Mouse (Mus musculus) granulocyte monocyte progenitor cell, adult 5-6 weeks (primary cell): ENCODE data around the gene Stk40. TPM values are rescaled to one million over a fixed set of nuclear protein-coding genes. Genes with fewer than 3 reads are reported as not detected.

ENCODE experiments used
- ATAC-seq: replicated peaks from 2 replicates; pipeline ENCODE4 v1.8.0; 2016; ENCODE audit warnings: mild to moderate bottlenecking, moderate TSS enrichment, inconsistent platforms; ENCODE audit not compliant: poor library complexity, severe bottlenecking
- total RNA-seq, 2 experiments: library from RNA; stranded (forward) in 1 of 2; stranded (reverse) in 1 of 2; fragments of 200-712, 200-1000 nt in 1 of 2; fragments of >200 nt in 1 of 2; fragmentation: Nextera tagmentation in 1 of 2; gene quantifications; 2 replicates each; pipeline ENCODE4 v1.2.3; 2014 to 2017

The Stk40 gene
- total RNA-seq (2014; fragmentation: Nextera tagmentation), result 5.9 and 6.3 TPM in 2 replicates
- 2.9 and 3.6 TPM in 2 replicates for total RNA-seq (2017)

DNA sequence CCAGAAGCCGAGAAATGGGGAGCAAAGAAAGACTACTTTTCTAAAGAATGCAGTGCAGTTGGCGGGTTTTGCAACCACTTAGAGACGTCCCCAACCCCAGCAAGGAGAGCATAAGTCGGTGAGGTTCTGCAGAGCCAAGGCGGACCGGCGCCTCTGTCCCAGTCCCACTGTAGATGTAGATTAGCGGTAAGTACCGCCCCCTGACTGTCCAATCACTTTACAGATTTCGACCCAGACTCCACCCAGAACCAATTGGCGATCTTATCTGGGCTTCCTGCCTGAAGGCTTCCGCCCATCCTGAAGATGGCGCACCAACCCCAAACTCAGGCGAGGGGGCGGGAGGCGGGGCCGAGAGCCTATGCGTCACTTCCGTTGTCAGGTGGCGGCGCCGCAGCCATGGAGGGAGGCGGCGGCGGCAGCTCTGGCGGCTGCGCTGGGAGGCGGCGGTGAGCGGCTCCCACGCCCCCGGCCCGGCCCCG, at the start of gene Stk40:
Gene Stk40, plus strand, starts transcription at position 368 of the 479 bp plus-strand sequence.
- peak; percentile 84 for ATAC-seq

DNA sequence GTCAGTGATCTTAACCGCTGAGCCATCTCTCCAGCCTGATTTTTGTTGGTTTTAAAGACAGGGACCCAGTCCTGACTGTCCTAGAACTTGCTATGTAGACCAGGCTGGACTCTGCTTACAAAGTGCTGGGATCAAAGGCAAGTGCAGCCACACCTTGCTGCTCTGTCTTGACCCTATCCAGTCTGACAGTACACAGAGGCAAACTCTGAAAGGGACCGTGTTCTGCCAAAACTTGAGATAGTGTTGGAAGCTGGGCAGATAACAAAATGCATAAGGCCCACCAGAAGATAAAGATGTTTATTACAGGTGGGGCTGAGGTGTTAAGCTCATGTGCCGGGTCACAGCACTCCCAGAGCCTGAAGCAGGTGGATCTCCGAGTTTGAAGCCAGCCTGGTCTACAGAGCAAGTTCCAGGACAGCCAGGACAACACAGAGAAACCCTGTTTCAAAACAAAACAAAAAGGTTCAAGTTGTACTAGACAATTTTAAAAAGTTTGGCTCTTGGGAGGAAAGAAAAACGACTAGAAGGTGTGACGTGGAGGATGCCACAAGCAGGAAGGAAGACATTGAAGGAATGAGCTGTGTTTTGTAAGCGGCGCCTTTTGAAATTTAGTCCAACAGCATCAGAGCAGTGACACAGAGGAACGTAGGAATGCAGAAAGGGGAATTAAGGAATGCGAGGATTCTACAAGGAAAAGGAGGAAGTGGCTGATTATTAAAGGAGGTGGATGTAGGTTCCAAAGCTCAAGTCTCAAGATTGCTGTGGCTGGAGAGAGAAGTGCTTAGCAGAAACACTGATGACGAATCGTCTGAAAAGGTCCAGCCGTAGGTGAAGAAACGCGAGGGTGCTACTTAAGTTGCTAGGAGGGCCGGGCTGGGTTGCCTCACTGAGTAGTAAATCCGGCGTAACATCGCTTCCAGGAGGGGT, 46.3 kb upstream of the Stk40 start:
- ATAC-seq, result peak; percentile 49

DNA sequence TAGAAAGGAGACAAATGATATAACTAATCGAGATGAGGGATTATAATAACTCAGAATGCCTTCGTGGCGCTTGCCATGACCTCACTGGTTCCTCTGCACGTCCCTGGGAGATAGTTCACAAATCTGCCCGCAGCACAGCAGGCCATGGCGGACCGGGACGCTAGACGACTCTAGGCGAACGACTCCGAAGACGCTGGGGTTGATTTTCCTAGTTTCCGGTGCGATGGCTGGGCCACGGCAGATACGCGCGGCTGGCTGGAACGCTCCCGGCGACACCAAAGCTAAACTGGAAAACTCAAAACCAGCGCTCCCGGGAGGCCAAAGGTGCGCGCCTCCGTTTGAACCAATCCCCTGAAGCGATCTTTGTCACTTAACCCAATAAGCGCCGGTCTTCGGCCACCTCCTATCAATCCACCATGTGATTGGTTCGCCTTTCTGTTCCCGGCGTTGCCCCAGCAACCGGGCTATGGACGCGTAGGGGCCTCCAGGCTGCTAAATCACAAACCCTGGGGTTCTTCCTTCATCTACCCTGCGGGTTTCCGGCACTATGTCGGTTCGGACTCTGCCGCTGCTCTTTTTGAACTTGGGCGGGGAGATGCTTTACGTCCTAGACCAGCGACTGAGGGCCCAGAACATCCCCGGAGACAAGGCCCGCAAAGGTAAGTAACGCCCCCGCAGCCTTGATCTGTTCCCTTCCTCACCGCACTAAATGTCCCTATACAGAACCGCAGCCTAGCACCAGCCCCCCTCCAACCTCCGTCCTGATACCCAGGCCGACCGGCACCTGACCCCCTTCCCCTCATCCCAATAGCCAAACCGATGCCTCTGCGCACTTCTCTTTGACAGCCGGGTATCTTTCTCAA, 45.4 kb upstream of the Stk40 start, which contains the start of gene Oscp1:
Gene Oscp1, plus strand, starts transcription at position 432 of the 863 bp plus-strand sequence.
- ATAC-seq, result peak; percentile 92

DNA sequence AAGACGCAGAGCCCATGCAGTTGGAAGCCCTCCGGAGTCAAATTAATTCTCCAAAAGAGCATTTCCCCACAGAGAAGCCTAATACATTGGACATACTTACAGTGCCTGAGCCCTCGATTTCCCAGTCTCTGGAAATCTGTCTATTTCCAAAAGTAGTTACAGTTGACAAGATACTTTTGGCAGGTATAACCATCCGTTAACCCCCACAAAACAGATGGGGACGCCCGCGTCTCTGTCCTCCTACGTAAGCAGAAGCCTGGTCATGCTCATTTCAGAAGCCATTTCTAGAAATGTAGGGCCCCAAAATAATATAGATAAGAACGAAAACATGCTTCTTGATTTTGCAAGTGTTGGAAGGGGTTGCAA, 44.8 kb upstream of the Stk40 start:
- no peak for ATAC-seq

DNA sequence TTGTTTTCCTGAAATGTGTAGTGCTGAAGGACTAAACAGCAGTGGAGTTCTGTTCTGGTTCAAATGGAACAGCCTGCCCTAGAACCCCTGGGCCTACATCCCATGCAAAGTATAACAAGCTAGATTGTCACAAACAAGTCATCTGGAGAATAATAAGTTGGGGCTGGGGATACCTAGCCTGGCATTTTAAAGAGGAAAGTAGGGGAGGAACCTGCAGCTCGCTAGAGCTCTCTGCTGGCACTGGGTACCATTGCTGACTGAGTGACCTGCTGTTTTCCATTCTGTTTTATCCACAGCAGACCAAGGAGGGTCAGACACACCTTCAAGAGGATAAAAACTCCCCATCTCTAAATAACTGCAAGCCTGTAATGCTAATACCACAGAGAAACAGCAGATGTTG, 40.9 kb upstream of the Stk40 start:
- no peak for ATAC-seq

DNA sequence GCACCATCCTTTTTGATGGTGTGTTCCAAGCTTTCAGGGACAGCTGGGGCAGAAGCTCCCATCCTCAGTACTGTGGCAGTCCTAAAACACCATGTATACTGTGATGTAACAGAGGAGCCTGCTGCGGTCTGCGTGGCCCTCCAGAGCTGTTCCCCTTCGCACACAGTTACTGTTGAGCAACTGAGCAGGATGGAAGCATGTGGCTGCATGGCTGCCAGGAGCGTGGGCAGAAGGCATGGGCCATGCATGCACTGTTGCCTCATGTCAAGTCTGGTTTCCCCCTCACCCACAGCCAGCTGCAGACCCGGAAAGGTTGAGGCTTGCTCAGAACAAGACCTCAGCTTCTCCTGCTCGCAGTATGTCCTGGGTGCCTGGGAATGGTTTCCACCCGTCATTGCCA, 38.5 kb upstream of the Stk40 start:
- peak; percentile 92 for ATAC-seq

DNA sequence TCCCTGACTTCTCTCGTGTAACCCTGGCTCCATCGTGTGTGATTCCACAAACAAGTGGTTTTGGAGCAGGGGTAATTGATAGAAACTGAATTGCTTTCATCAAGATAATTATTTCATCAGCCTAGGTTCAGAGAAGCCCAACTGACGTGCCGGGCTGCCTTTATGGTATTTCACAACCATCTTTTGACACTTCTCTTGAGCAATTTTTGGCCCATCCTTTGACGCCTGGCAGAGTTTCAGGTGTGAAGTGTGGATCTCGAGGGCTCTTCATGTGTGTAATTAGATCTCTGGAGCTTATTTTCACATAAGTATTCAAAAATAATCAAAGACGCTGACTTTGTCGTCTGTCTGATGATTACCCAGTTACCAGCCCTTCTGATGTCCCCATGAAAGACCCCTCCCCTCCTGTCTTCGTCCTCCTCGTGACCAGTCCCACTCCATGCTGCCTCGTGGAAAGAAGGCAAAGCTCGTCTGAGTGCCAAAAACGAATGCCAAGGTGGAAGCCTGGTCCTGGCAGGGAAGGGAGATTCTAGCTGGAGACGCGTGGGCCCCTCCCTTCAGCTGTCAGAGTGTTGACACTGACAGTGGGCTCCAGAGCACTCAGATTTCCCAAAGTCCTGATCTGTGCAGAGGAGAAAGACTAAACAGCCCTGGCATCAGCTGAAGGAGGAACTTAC, 36.2 kb upstream of the Stk40 start:
- peak; percentile 60 for ATAC-seq

DNA sequence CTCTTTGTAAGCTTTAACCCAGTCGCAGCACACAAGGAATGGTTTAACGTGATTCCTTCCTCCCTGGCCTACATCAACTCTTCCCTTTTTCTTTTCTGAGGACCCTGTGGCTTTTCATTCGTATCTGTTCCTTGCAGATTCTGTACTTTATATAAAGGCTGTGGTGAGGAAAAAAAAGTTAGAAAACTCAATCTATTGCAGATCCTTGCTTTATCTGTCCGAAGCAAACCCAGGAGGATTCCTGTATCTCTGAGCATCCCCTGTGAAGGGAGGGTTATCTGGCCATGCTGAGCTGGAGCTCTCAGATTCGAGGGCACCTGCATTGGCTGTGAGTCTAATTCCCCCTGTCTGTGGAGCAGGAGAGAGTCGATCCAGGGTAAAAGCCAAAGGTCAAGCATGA, 34.9 kb upstream of the Stk40 start:
- no peak for ATAC-seq

DNA sequence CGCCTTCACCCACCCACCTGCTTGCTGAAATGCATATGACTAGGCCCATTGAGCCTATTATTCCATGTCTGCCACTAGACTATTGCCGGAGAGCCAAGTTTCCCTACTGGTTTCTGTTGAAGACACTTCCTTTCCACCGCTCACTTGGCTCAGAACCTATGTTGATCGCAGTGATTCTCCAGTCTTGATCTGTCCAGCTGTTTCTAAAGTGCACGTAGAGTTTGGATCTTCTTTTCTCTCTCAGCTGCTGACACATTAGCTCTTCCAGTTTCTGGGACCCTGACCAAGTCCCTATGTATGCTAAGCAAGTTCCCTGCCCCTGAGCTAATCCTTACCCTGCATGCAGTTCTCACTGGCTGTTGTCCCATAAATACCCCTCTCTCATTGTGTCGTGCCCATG, 25.9 kb upstream of the Stk40 start:
- ATAC-seq, result no peak

DNA sequence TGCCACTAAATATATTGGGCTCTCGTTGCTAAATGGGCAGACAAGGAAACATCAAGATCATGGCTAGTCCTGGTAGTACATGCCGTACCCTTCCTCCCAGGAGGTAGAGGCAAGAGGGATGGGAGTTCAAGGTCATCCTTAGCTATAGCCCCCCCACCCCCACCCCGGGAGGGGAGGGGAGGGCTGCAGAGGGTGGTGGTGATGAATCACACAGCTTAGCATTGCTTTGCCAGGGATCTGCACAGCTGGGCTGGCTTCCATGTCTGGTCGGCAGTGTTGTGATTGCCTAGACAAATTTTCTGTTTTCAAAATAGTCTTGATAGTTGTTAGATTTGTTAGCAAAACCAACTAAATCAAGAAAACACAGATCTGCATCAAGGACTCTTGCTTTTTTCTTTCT, 24.5 kb upstream of the Stk40 start:
- no peak for ATAC-seq

DNA sequence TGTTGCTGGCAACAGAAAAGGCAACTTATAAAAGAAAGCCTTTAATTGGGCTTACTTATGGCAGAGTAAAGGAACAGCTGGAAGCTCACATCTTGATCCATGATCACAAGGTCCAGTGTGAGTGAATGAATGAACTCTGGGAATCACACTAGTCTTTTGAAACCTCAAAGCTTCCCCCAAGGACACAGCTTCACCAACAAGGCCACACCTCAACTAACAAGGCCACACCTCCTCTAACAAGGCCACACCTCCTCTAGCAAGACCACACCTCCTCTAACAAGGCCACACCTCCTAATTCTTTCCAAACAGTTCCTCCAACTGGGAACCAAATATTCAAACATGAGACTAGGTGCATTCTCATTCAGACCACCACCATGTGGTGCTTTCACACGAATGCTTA, 22.2 kb upstream of the Stk40 start:
- no peak for ATAC-seq

DNA sequence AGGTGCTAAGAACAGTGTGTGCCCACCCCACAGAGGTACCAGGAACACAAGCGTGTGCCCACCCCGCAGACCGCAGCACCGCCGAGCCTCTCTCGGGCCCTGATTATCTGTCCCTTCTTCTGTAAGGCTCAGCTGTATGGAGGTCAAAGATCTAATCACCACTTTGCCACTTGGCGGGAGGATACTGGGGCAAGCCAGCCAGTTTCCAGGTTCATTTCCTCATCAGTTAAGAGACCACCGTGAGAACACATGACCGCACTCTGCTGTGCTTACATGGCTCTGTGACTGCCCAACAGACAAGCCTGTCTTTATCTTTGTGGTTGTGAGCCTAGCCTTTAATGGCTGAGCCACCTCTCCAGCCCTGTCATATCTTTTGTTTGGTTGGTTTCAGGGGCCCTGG, 20.7 kb upstream of the Stk40 start:
- ATAC-seq, result peak; percentile 11; the same call in 1 of the 2 replicates

DNA sequence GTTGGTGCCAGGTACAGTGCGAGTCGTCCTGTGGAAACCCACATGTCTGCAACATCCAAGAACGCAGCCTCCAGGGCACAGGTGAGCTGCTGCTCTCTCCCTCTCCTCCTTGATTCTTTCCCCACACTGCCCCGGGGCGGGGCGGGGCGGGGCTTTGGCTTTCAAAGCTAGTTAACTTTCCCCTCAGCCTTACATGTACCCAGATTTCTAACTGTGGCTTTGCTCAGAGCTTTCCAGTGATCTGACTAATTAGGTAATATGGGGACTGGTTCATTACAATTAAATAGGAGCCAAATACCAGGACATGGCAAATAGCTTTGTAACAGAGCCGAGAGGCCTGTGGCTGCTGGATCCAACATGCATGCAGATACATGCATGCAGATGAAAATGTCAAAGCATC, 19.4 kb upstream of the Stk40 start:
- no peak for ATAC-seq

DNA sequence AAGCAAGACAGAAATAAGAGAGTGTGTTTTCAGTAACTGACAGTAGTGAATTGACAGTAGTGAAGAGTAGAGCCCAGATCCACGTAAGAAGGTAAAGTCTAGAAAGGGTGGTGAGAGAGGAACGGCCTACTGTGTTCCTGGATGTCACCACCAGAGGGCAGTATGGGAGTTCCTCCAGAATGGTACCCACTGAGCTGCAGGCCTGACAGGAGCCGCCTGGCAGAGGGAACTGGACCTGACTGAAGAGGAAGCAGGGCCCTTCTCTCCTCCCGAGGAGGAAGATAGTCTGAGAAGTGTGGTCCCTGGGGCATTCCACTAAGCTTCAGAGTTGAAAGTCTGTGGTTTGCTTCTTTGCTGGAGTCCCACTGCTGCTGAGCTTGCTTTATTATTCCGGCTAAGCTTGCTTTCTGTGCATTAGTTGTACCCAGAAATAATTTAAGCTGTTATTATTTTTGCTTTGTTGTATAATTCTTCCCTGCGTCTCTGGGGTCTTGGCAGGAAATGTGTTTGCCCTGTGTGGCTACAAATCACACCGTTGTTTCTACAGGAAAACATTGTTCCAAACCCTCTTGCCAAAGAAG, 17.7 kb upstream of the Stk40 start:
- peak; percentile 98 for ATAC-seq

DNA sequence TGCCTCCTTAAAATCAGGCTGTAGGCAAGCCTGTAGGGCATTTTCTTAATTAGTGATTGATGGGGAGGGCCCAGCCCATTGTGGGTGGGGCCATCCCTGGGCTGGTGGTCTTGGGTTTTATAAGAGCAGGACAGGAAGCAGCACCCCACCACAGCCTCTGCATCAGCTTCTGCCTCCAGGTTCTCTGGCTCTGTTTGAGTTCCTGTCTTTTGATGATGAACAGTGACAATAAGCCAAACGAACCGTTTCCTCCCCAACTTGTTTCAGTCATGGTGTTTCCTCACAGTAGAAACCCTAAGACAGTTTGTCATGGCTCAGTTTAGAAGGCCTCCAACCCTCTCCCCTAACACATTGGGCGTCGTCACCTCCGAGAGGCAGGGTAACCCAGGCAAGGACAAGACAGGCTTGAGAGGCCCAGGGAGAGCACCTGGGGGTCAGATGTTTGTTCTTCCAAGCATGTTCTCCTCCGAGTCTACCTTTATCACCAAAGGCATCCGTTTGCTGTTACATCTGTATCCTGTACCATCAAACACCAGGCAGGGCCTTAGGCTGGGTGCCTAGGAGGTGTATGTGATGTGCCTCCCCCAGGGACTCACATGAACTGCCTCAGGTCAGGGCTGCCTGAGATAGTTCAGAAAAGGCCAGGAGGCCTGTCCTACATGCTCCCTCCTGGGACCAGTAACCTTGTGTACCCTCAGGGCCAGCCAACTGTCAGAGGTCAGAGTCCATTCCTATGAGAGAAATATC, 13.5 kb upstream of the Stk40 start:
- ATAC-seq, result 0 out of 2 replicates have a peak, but pooled peaks have one; percentile 3

DNA sequence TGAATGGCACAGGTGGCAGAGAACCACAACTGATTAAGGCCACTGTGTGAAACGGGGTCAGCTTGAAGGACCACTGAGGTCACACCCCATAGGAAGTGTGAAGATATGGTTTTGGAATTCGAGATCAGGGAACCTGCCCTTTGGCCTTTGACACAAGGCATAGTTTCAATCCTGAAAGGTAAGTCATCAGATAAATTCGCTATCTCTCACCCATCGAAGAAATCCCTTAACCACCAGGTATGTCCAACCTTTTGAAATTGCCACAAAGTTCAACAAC, 13.0 kb upstream of the Stk40 start:
- no peak for ATAC-seq

DNA sequence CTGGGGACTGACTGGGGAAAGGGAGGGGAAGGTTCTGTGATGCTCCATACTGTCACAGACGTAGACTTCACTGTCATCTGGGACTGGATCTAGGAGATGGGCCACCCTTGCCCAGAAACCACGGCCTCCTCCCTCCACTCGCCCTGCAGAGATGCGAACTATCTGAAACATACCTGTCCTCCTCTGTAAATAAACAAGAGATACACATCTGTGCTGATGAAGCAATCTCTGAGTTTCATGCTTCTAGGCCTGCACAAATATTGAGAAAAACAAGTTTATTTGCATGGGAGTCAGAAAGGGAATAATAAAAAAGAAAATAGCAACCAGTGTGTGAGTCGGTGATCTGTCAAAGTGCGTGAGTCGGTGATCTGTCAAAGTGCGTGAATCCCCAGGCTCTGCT, 11.9 kb upstream of the Stk40 start:
- ATAC-seq, result no peak

DNA sequence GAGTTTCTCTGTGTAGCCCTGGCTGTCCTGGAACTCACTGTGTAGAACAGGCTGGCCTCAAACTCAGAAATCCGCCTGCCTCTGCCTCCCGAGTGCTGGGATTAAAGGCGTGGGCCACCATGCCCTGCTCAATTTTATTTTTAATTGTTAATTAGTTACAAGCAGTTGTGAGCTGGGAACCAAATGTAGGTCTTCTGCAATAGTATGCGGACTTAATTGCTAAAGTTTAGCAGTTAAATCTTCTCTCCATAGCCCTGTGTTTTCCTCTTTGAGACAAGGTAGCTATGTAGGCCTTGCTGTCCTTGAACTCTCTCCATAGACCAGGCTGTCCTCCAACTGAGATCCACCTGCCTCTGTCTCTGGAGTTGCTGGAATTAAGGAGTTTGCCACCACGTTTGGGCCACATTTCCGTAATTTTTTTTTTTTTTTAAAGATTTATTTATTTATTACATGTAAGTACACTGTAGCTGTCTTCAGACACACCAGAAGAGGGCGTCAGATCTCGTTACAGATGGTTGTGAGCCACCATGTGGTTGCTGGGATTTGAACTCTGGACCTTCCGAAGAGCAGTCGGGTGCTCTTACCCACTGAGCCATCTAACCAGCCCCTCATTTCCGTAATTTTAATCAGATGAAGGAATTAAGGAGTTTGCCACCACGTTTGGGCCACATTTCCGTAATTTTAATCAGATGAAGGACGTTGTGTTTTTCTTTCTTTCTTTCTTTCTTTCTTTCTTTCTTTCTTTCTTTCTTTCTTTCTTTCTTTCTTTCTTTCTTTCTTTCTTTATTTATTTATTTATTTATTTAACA, 7.9 kb upstream of the Stk40 start:
- ATAC-seq, result peak; percentile 17; the same call in 1 of the 2 replicates
